Mouse (Mus musculus) heart, embryonic 14.5 days (tissue): ENCODE measurements at regions not wholly inside any gene's neighbourhood (a gene's known extent, or its start where the extent isn't known, plus 50 kb on each side); places are given as distances from the start of the nearest gene placed in this dataset. TPM values are rescaled to one million over a fixed set of nuclear protein-coding genes. Genes with fewer than 3 reads are reported as not detected.

Experiments used
- ATAC-seq: fragments of 200-750 bp; cut with Nextera tagmentation; 2 replicates; pipeline ENCODE4 v1.8.0; 2017; ENCODE audit warnings: low read depth, moderate TSS enrichment; ENCODE audit not compliant: insufficient number of reproducible peaks, insufficient read depth, low FRiP score
- H3K27ac ChIP-seq, 2 experiments: fragments of 200-500 bp in 1 of 2; fragments of 300-500 bp in 1 of 2; sonication (generic) in 1 of 2; replicated peaks in 1 of 2; 2 replicates each; pipeline ENCODE4 v1.5.1; 2012 to 2014; ENCODE audit warnings: low read depth in 2 of 2, low read length in 2 of 2, control low read depth in 1 of 2, mild to moderate bottlenecking in 1 of 2, mixed read lengths in 1 of 2; ENCODE audit not compliant: control insufficient read depth in 1 of 2, insufficient read depth in 1 of 2
- H3K27me3 ChIP-seq: fragments of 300-500 bp; sonication (generic); 2 replicates; pipeline ENCODE4 v1.6.1; 2014; ENCODE audit warnings: mild to moderate bottlenecking, low read length, control low read depth; ENCODE audit not compliant: control insufficient read depth, insufficient read depth
- H3K36me3 ChIP-seq: fragments of 300-500 bp; sonication (generic); 2 replicates; pipeline ENCODE4 v1.6.1; 2014; ENCODE audit warnings: mild to moderate bottlenecking, control low read depth, low read length, mixed read lengths; ENCODE audit not compliant: control insufficient read depth, insufficient read depth
- H3K4me1 ChIP-seq, 2 experiments: fragments of 200-500 bp in 1 of 2; fragments of 300-500 bp in 1 of 2; sonication (generic) in 1 of 2; 2 replicates each; pipeline ENCODE4 v1.6.1; 2012 to 2014; ENCODE audit warnings: low read length in 2 of 2, control low read depth in 1 of 2, mixed read lengths in 1 of 2; ENCODE audit not compliant: control insufficient read depth in 2 of 2, insufficient read depth in 2 of 2
- H3K4me2 ChIP-seq: fragments of 300-500 bp; sonication (generic); 2 replicates; pipeline ENCODE4 v1.6.1; 2014; ENCODE audit warnings: mild to moderate bottlenecking, low read length
- H3K4me3 ChIP-seq, 2 experiments: fragments of 200-500 bp in 1 of 2; fragments of 300-500 bp in 1 of 2; sonication (generic) in 1 of 2; 2 replicates each; pipeline ENCODE4 v1.5.1; 2012 to 2014; ENCODE audit warnings: low read length in 2 of 2, mild to moderate bottlenecking in 2 of 2, control low read depth in 1 of 2, low read depth in 1 of 2, moderate library complexity in 1 of 2; ENCODE audit not compliant: control insufficient read depth in 1 of 2, insufficient read depth in 1 of 2
- H3K9ac ChIP-seq: fragments of 300-500 bp; sonication (generic); 2 replicates; pipeline ENCODE4 v1.6.1; 2014; ENCODE audit warnings: mild to moderate bottlenecking, low read length
- H3K9me3 ChIP-seq: fragments of 300-500 bp; sonication (generic); 2 replicates; pipeline ENCODE4 v1.6.1; 2016; ENCODE audit warnings: low read length, control low read depth; ENCODE audit not compliant: control insufficient read depth
- WGBS: fragments of 180-500 bp; shearing (Covaris S2); extraction: QIAGEN DNeasy Blood & Tissue Kit; methylation state at CpG from one replicate; pipeline ENCODE4 v1.1.7; 2014; 5-methylcytosine and 5-hydroxymethylcytosine counted together
- microRNA-seq: library from miRNA; unstranded; fragments of <30 nt; microRNA quantifications from one replicate; pipeline ENCODE4, GENCODE M21; 2016

- H3K27ac ChIP-seq: no peak overlapping the region
- H3K9me3 ChIP-seq: no peaks in the 10 kb centered on the region
- H3K9ac ChIP-seq: no peak overlapping the region
- no peak for ATAC-seq
- no peaks in the 10 kb centered on the region for H3K36me3 ChIP-seq
- H3K4me1 ChIP-seq: peaks cover 0 to 4% of the 10 kb centered on the region in 2 experiments; a peak in 1 of 4 replicates
- WGBS: 43% methylated on average over 7 of the region's 7 CpGs
- H3K4me3 ChIP-seq: no peak overlapping the region
- no peak overlapping the region for H3K4me2 ChIP-seq
- no peaks in the 10 kb centered on the region for H3K27me3 ChIP-seq
Measured at GRCm38 (mm10) chr13:28400459-28400858, 143.1 kb downstream of the Gm11361 start.

Small RNA genes in the stretch of these regions (microRNA-seq; reads per million reads assigned to microRNA genes)
- not detected for gene Mir6368
